Mouse (Mus musculus): Measurements from ENCODE around the gene Kcnj13. TPM values are rescaled to one million over a fixed set of nuclear protein-coding genes. Genes with fewer than 3 reads are reported as not detected.

Kcnj13 gene
- not detected for total RNA-seq (2018; cell fraction: chromatin; rRNA removed)
- not detected for total RNA-seq (2018; cell fraction: cytosol; rRNA removed)
- not detected for total RNA-seq (2018; cell fraction: nucleus; rRNA removed)
- not detected in 3 replicates for polyA plus RNA-seq (2018)

GRCm38 (mm10) chr1:87394594-87394993 is at the start of gene Kcnj13:
TSS of gene Kcnj13 (minus strand) at chr1:87394729.
- H3K36me3 ChIP-seq (ENCODE audit: inconsistent target): 0 out of 2 replicates have a peak, but pooled peaks cover 8% of the 10 kb centered on the region
- H3K79me2 ChIP-seq (ENCODE audit: inconsistent target): no peaks in the 10 kb centered on the region
- no peak within 1 kb of the TSS for H3K27ac ChIP-seq
- 94% methylated on average over 6 of the region's 6 CpGs for WGBS (ENCODE audit: missing documents)
- no peak within 1 kb of the TSS for H3K4me3 ChIP-seq (ENCODE audit: inconsistent target)

- WGBS (ENCODE audit: missing documents): 91% methylated on average over 6 of the region's 6 CpGs
- Histone ChIP-seq H3K4me3 (ENCODE audit: inconsistent target) (no peak overlapping the region), H3K36me3 (ENCODE audit: inconsistent target) (peaks cover 67% of the 10 kb centered on the region), H3K27ac (no peak overlapping the region), H3K79me2 (ENCODE audit: inconsistent target) (no peaks in the 10 kb centered on the region)
These were observed 42.1 kb upstream of the Kcnj13 start for GRCm38 (mm10) chr1:87436583-87436982.

- Histone ChIP-seq H3K27ac (no peak overlapping the region), H3K79me2 (ENCODE audit: inconsistent target) (no peaks in the 10 kb centered on the region), H3K4me3 (ENCODE audit: inconsistent target) (no peak overlapping the region), H3K36me3 (ENCODE audit: inconsistent target) (peaks cover 69% of the 10 kb centered on the region)
- WGBS (ENCODE audit: missing documents): 100% methylated on average over 2 of the region's 2 CpGs
These were observed 40.6 kb upstream of the Kcnj13 start for GRCm38 (mm10) chr1:87435125-87435524.

GRCm38 (mm10) chr1:87418733-87419132 is 24.2 kb upstream of the Kcnj13 start:
- no peak overlapping the region for H3K27ac ChIP-seq
- peaks cover 37% of the 10 kb centered on the region for H3K36me3 ChIP-seq (ENCODE audit: inconsistent target)
- H3K4me3 ChIP-seq (ENCODE audit: inconsistent target): no peak overlapping the region
- 78% methylated on average over 4 of the region's 4 CpGs for WGBS (ENCODE audit: missing documents)
- no peaks in the 10 kb centered on the region for H3K79me2 ChIP-seq (ENCODE audit: inconsistent target)

GRCm38 (mm10) chr1:87409380-87409779 is 14.9 kb upstream of the Kcnj13 start:
- H3K79me2 ChIP-seq (ENCODE audit: inconsistent target): no peaks in the 10 kb centered on the region
- WGBS (ENCODE audit: missing documents): 100% methylated on average over 4 of the region's 4 CpGs
- H3K36me3 ChIP-seq (ENCODE audit: inconsistent target): peaks cover 59% of the 10 kb centered on the region

GRCm38 (mm10) chr1:87406012-87406411 is 11.5 kb upstream of the Kcnj13 start:
- Histone ChIP-seq H3K36me3 (ENCODE audit: inconsistent target) (peaks cover 47% of the 10 kb centered on the region), H3K27ac (no peak overlapping the region), H3K4me3 (ENCODE audit: inconsistent target) (no peak overlapping the region), H3K79me2 (ENCODE audit: inconsistent target) (no peaks in the 10 kb centered on the region)

More at GRCm38 (mm10) chr1:87409380-87409779, 14.9 kb upstream of the Kcnj13 start:
- no peak overlapping the region for H3K4me3 ChIP-seq (ENCODE audit: inconsistent target)
- H3K27ac ChIP-seq: no peak overlapping the region

GRCm38 (mm10) chr1:87404710-87405109 is 10.2 kb upstream of the Kcnj13 start:
- H3K79me2 ChIP-seq (ENCODE audit: inconsistent target): no peaks in the 10 kb centered on the region
- peaks cover 39% of the 10 kb centered on the region for H3K36me3 ChIP-seq (ENCODE audit: inconsistent target)
- H3K4me3 ChIP-seq (ENCODE audit: inconsistent target): no peak overlapping the region
- H3K27ac ChIP-seq: no peak overlapping the region
- 88% methylated on average over 1 of the region's 1 CpGs for WGBS (ENCODE audit: missing documents)

- no peak overlapping the region for H3K27ac ChIP-seq
- H3K36me3 ChIP-seq (ENCODE audit: inconsistent target): no peaks in the 10 kb centered on the region
- no peaks in the 10 kb centered on the region for H3K79me2 ChIP-seq (ENCODE audit: inconsistent target)
- 91% methylated on average over 7 of the region's 7 CpGs for WGBS (ENCODE audit: missing documents)
- no peak overlapping the region for H3K4me3 ChIP-seq (ENCODE audit: inconsistent target)
These were observed 2.5 kb upstream of the Kcnj13 start for GRCm38 (mm10) chr1:87396923-87397586.

- Histone ChIP-seq H3K4me3 (ENCODE audit: inconsistent target) (no peak overlapping the region), H3K79me2 (ENCODE audit: inconsistent target) (no peaks in the 10 kb centered on the region), H3K36me3 (ENCODE audit: inconsistent target) (peaks cover 17% of the 10 kb centered on the region; the same call in 1 of the 2 replicates), H3K27ac (no peak overlapping the region)
- WGBS (ENCODE audit: missing documents): 100% methylated on average over 3 of the region's 3 CpGs
These were observed 909 bp downstream of the Kcnj13 start for GRCm38 (mm10) chr1:87393444-87394195.

- peaks cover 19% of the 10 kb centered on the region; the same call in 1 of the 2 replicates for H3K36me3 ChIP-seq (ENCODE audit: inconsistent target)
- 95% methylated on average over 9 of the region's 9 CpGs for WGBS (ENCODE audit: missing documents)
These were observed 8.0 kb downstream of the Kcnj13 start for GRCm38 (mm10) chr1:87386436-87387092.

GRCm38 (mm10) chr1:87381152-87381551 is 13.4 kb downstream of the Kcnj13 start:
- H3K79me2 ChIP-seq (ENCODE audit: inconsistent target): no peaks in the 10 kb centered on the region
- 90% methylated on average over 3 of the region's 3 CpGs for WGBS (ENCODE audit: missing documents)
- no peak overlapping the region for H3K4me3 ChIP-seq (ENCODE audit: inconsistent target)
- H3K36me3 ChIP-seq (ENCODE audit: inconsistent target): peaks cover 8% of the 10 kb centered on the region; the same call in 1 of the 2 replicates
- no peak overlapping the region for H3K27ac ChIP-seq

More at GRCm38 (mm10) chr1:87386436-87387092, 8.0 kb downstream of the Kcnj13 start:
- Histone ChIP-seq H3K27ac (no peak overlapping the region), H3K4me3 (ENCODE audit: inconsistent target) (no peak overlapping the region), H3K79me2 (ENCODE audit: inconsistent target) (no peaks in the 10 kb centered on the region)

GRCm38 (mm10) chr1:87379919-87380318 is 14.6 kb downstream of the Kcnj13 start:
- Histone ChIP-seq H3K4me3 (ENCODE audit: inconsistent target) (no peak overlapping the region), H3K27ac (no peak overlapping the region), H3K79me2 (ENCODE audit: inconsistent target) (no peaks in the 10 kb centered on the region), H3K36me3 (ENCODE audit: inconsistent target) (peaks cover 12% of the 10 kb centered on the region)
- 92% methylated on average over 1 of the region's 1 CpGs for WGBS (ENCODE audit: missing documents)

- H3K36me3 ChIP-seq (ENCODE audit: inconsistent target): peaks cover 25% of the 10 kb centered on the region
These were observed 16.4 kb downstream of the Kcnj13 start for GRCm38 (mm10) chr1:87378024-87378560.

GRCm38 (mm10) chr1:87360276-87360675 is 34.3 kb downstream of the Kcnj13 start:
- Histone ChIP-seq H3K79me2 (ENCODE audit: inconsistent target) (no peaks in the 10 kb centered on the region), H3K27ac (no peak overlapping the region), H3K36me3 (ENCODE audit: inconsistent target) (peaks cover 12% of the 10 kb centered on the region; the same call in 1 of the 2 replicates), H3K4me3 (ENCODE audit: inconsistent target) (no peak overlapping the region)
- 100% methylated on average over 1 of the region's 1 CpGs for WGBS (ENCODE audit: missing documents)

More at GRCm38 (mm10) chr1:87378024-87378560, 16.4 kb downstream of the Kcnj13 start:
- H3K79me2 ChIP-seq (ENCODE audit: inconsistent target): no peaks in the 10 kb centered on the region
- H3K27ac ChIP-seq: no peak overlapping the region
- WGBS (ENCODE audit: missing documents): 91% methylated on average over 3 of the region's 3 CpGs
- H3K4me3 ChIP-seq (ENCODE audit: inconsistent target): no peak overlapping the region

Data from macrophage (primary cell).